Mouse (Mus musculus): Measurements from ENCODE around the gene Foxred1. TPM values are rescaled to one million over a fixed set of nuclear protein-coding genes. Genes with fewer than 3 reads are reported as not detected.

Gene Foxred1
- total and polyA plus RNA-seq, 2 experiments from 2014 or later = 88.0 to 93.1 TPM

DNA sequence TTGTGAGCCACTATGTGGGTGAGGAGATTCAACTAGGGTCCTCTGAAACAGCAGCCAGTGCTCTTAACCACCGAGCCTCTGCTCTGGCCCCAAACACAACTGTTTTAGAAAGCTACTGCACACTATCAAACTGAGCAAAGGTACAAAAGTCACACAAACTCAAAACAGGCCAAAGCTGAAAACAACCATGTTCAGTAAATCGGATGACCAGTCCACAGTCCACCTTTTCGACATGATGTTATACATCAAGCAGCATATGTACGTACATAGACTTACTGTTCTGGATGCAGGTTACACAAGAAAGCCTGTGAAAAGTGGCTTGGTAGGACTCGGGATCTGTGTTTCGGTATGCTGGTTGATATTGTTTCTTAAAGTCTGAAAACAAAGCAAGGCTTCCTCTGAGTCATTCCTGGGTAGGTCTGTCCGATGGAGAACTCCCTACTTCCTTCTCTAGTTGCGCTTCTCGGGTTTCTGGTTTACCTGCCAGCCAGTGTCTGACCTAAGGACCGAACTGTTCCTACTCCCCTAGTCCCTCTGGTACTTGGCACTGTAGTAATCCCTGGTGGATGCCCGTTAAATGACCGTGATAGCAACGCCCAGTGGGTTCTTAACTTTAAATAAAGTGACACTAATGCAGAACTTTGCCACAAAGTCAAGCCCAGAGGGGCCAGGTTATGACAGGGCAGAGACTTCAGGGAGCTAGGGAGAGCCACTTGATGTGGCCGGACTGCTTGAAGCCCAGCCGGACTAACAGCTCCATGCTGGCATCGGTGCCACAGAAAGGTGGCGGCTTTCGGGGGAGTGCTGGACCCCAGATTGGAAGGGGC is 11.7 kb downstream of the Foxred1 start:
- no peaks in the 10 kb centered on the region for H3K9me3 ChIP-seq (replicated peaks; ENCODE audit: control insufficient read depth, low read length)
- H3K9ac ChIP-seq (replicated peaks; ENCODE audit: low read depth, low read length) = peak overlapping the region; percentile 77
- H3K4me1 ChIP-seq (ENCODE audit: control insufficient read depth, insufficient read depth) = peaks cover 9% of the 10 kb centered on the region
- peak overlapping the region; percentile 72 for H3K4me3 ChIP-seq (ENCODE audit: low read depth, low read length)
- ATAC-seq (ENCODE audit: insufficient read depth, low read depth) (peak; percentile 54), DNase-seq (ENCODE audit: low spot score) (no peak)
- H3K27ac ChIP-seq (ENCODE audit: low read depth) = peak overlapping the region; percentile 71
- TF ChIP-seq EP300 (IDR thresholded peaks at IDR 0.05; ENCODE audit: low read depth) (no peak), CTCF (IDR thresholded peaks at IDR 0.05; ENCODE audit: low read depth) (no peak)
- H3K36me3 ChIP-seq (replicated peaks; ENCODE audit: control insufficient read depth, insufficient read depth, low read length) = peaks cover under 1% of the 10 kb centered on the region; the same call in 1 of the 2 replicates
- no peaks in the 10 kb centered on the region for H3K27me3 ChIP-seq (ENCODE audit: control insufficient read depth, insufficient read depth, low read length)
- peak overlapping the region; percentile 76 for H3K4me2 ChIP-seq (ENCODE audit: low read depth, low read length)
- 24% methylated on average over 18 of the region's 18 CpGs for WGBS

GRCm38 (mm10) chr9:35198351-35198750 is 12.5 kb downstream of the Foxred1 start:
- Histone ChIP-seq H3K36me3 (replicated peaks; ENCODE audit: control insufficient read depth, insufficient read depth, low read length) (no peaks in the 10 kb centered on the region), H3K27me3 (ENCODE audit: control insufficient read depth, insufficient read depth, low read length) (no peaks in the 10 kb centered on the region), H3K27ac (ENCODE audit: low read depth) (no peak overlapping the region), H3K4me2 (ENCODE audit: low read depth, low read length) (no peak overlapping the region), H3K9me3 (replicated peaks; ENCODE audit: control insufficient read depth, low read length) (no peaks in the 10 kb centered on the region), H3K9ac (replicated peaks; ENCODE audit: low read depth, low read length) (no peak overlapping the region), H3K4me3 (ENCODE audit: low read depth, low read length) (no peak overlapping the region), H3K4me1 (ENCODE audit: control insufficient read depth, insufficient read depth) (peaks cover 9% of the 10 kb centered on the region)
- TF ChIP-seq EP300 (IDR thresholded peaks at IDR 0.05; ENCODE audit: low read depth) (no peak), CTCF (IDR thresholded peaks at IDR 0.05; ENCODE audit: low read depth) (no peak)
- DNase-seq (ENCODE audit: low spot score) (no peak), ATAC-seq (ENCODE audit: insufficient read depth, low read depth) (no peak)
- 83% methylated on average over 10 of the region's 10 CpGs for WGBS

DNA sequence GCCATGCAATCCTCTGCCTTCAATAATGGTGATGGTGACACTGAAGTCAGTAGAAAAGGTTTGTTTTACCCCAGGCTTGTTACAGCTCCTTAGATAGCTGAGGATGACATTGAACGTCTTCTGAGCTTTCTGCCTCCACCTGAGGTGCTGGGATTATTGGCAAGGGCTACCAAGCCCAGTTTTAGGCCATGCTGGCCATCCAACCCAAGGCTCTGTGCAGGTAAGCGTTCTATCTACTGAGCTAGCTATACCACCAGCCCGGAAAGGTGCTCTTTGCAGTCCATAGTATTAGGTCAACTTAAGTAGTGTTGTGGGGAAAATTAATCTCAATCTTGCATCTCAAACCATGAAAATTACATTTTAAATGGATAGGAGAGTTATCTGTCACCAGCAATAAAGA is 13.2 kb downstream of the Foxred1 start:
- H3K27me3 ChIP-seq (ENCODE audit: control insufficient read depth, insufficient read depth, low read length) = no peaks in the 10 kb centered on the region
- H3K9ac ChIP-seq (replicated peaks; ENCODE audit: low read depth, low read length) = no peak overlapping the region
- H3K36me3 ChIP-seq (replicated peaks; ENCODE audit: control insufficient read depth, insufficient read depth, low read length) = no peaks in the 10 kb centered on the region
- H3K4me2 ChIP-seq (ENCODE audit: low read depth, low read length) = no peak overlapping the region
- TF ChIP-seq EP300 (IDR thresholded peaks at IDR 0.05; ENCODE audit: low read depth) (no peak), CTCF (IDR thresholded peaks at IDR 0.05; ENCODE audit: low read depth) (no peak)
- DNase-seq (ENCODE audit: low spot score) (no peak), ATAC-seq (ENCODE audit: insufficient read depth, low read depth) (no peak)
- H3K4me1 ChIP-seq (ENCODE audit: control insufficient read depth, insufficient read depth) = peaks cover 9% of the 10 kb centered on the region
- H3K27ac ChIP-seq (ENCODE audit: low read depth) = no peak overlapping the region
- no peak overlapping the region for H3K4me3 ChIP-seq (ENCODE audit: low read depth, low read length)
- 89% methylated on average over 3 of the region's 3 CpGs for WGBS
- H3K9me3 ChIP-seq (replicated peaks; ENCODE audit: control insufficient read depth, low read length) = no peaks in the 10 kb centered on the region

GRCm38 (mm10) chr9:35194048-35194447 is 16.8 kb downstream of the Foxred1 start:
- no peak for ATAC-seq (ENCODE audit: insufficient read depth, low read depth)
- no peak overlapping the region for H3K9ac ChIP-seq (replicated peaks; ENCODE audit: low read depth, low read length)
- H3K4me2 ChIP-seq (ENCODE audit: low read depth, low read length) = no peak overlapping the region
- TF ChIP-seq CTCF (IDR thresholded peaks at IDR 0.05; ENCODE audit: low read depth) = no peak
- TF ChIP-seq EP300 (IDR thresholded peaks at IDR 0.05; ENCODE audit: low read depth) = no peak
- no peaks in the 10 kb centered on the region for H3K9me3 ChIP-seq (replicated peaks; ENCODE audit: control insufficient read depth, low read length)
- H3K36me3 ChIP-seq (replicated peaks; ENCODE audit: control insufficient read depth, insufficient read depth, low read length) = peaks cover 20% of the 10 kb centered on the region; the same call in 1 of the 2 replicates
- H3K4me3 ChIP-seq (ENCODE audit: low read depth, low read length) = no peak overlapping the region
- H3K4me1 ChIP-seq (ENCODE audit: control insufficient read depth, insufficient read depth) = no peaks in the 10 kb centered on the region
- 84% methylated on average over 3 of the region's 3 CpGs for WGBS
- no peaks in the 10 kb centered on the region for H3K27me3 ChIP-seq (ENCODE audit: control insufficient read depth, insufficient read depth, low read length)
- DNase-seq (ENCODE audit: low spot score) = no peak
- no peak overlapping the region for H3K27ac ChIP-seq (ENCODE audit: low read depth)

- ATAC-seq (ENCODE audit: insufficient read depth, low read depth) = no peak
- TF ChIP-seq EP300 (IDR thresholded peaks at IDR 0.05; ENCODE audit: low read depth) (no peak), CTCF (IDR thresholded peaks at IDR 0.05; ENCODE audit: low read depth) (no peak)
- no peak for DNase-seq (ENCODE audit: low spot score)
- H3K27me3 ChIP-seq (ENCODE audit: control insufficient read depth, insufficient read depth, low read length) = no peaks in the 10 kb centered on the region
- 77% methylated on average over 11 of the region's 11 CpGs for WGBS
- no peaks in the 10 kb centered on the region for H3K4me1 ChIP-seq (ENCODE audit: control insufficient read depth, insufficient read depth)
- no peak overlapping the region for H3K27ac ChIP-seq (ENCODE audit: low read depth)
- H3K9ac ChIP-seq (replicated peaks; ENCODE audit: low read depth, low read length) = no peak overlapping the region
- no peak overlapping the region for H3K4me2 ChIP-seq (ENCODE audit: low read depth, low read length)
- peaks cover 20% of the 10 kb centered on the region; the same call in 1 of the 2 replicates for H3K36me3 ChIP-seq (replicated peaks; ENCODE audit: control insufficient read depth, insufficient read depth, low read length)
- H3K4me3 ChIP-seq (ENCODE audit: low read depth, low read length) = no peak overlapping the region
- H3K9me3 ChIP-seq (replicated peaks; ENCODE audit: control insufficient read depth, low read length) = no peaks in the 10 kb centered on the region
Measured at GRCm38 (mm10) chr9:35192983-35193542, 17.8 kb downstream of the Foxred1 start.
